Mouse (Mus musculus): Measurements from ENCODE around the gene Hoxa1. TPM values are rescaled to one million over a fixed set of nuclear protein-coding genes. Genes with fewer than 3 reads are reported as not detected.

Gene Hoxa1
- polyA plus RNA-seq, 1 experiment from 2014 or later: 0.53 TPM

- no peak overlapping the region for H3K9ac ChIP-seq (ENCODE audit: low read length)
- WGBS: 3% methylated on average over 1 of the region's 1 CpGs
- H3K4me1 ChIP-seq (ENCODE audit: control insufficient read depth, insufficient read depth, low read length): no peaks in the 10 kb centered on the region
- no peak overlapping the region for H3K4me3 ChIP-seq (ENCODE audit: low read depth, low read length)
- H3K36me3 ChIP-seq (ENCODE audit: control insufficient read depth, insufficient read depth, low read length): no peaks in the 10 kb centered on the region
- no peak for DNase-seq (ENCODE audit: low spot score, missing footprints)
- no peak for ATAC-seq (ENCODE audit: low FRiP score)
- peaks cover 100% of the 10 kb centered on the region for H3K27me3 ChIP-seq (ENCODE audit: control insufficient read depth, insufficient read depth, low read length)
- H3K4me2 ChIP-seq: no peak overlapping the region
- H3K9me3 ChIP-seq (ENCODE audit: control insufficient read depth, low read length): no peaks in the 10 kb centered on the region
- H3K27ac ChIP-seq (ENCODE audit: low read depth, low read length): no peak overlapping the region
Observed at GRCm38 (mm10) chr6:52182793-52183192, 24.7 kb upstream of the Hoxa1 start.

GRCm38 (mm10) chr6:52182030-52182429 lies 23.9 kb upstream of the Hoxa1 start:
- Histone ChIP-seq H3K4me1 (ENCODE audit: control insufficient read depth, insufficient read depth, low read length) (no peaks in the 10 kb centered on the region), H3K4me3 (ENCODE audit: low read depth, low read length) (no peak overlapping the region), H3K36me3 (ENCODE audit: control insufficient read depth, insufficient read depth, low read length) (no peaks in the 10 kb centered on the region), H3K27me3 (ENCODE audit: control insufficient read depth, insufficient read depth, low read length) (peaks cover 100% of the 10 kb centered on the region), H3K4me2 (no peak overlapping the region), H3K9ac (ENCODE audit: low read length) (no peak overlapping the region), H3K9me3 (ENCODE audit: control insufficient read depth, low read length) (no peaks in the 10 kb centered on the region), H3K27ac (ENCODE audit: low read depth, low read length) (no peak overlapping the region)
- DNase-seq (ENCODE audit: low spot score, missing footprints) (no peak), ATAC-seq (ENCODE audit: low FRiP score) (no peak)
- WGBS: 15% methylated on average over 2 of the region's 2 CpGs

- H3K27ac ChIP-seq (ENCODE audit: low read depth, low read length): no peak overlapping the region
- H3K9ac ChIP-seq (ENCODE audit: low read length): no peak overlapping the region
- no peak overlapping the region for H3K4me3 ChIP-seq (ENCODE audit: low read depth, low read length)
- WGBS: 8% methylated on average over 3 of the region's 3 CpGs
- H3K9me3 ChIP-seq (ENCODE audit: control insufficient read depth, low read length): no peaks in the 10 kb centered on the region
- no peaks in the 10 kb centered on the region for H3K36me3 ChIP-seq (ENCODE audit: control insufficient read depth, insufficient read depth, low read length)
- H3K4me2 ChIP-seq: no peak overlapping the region
- peaks cover 100% of the 10 kb centered on the region for H3K27me3 ChIP-seq (ENCODE audit: control insufficient read depth, insufficient read depth, low read length)
- no peaks in the 10 kb centered on the region for H3K4me1 ChIP-seq (ENCODE audit: control insufficient read depth, insufficient read depth, low read length)
- no peak for DNase-seq (ENCODE audit: low spot score, missing footprints)
- ATAC-seq (ENCODE audit: low FRiP score): no peak
Observed at GRCm38 (mm10) chr6:52180726-52181125, 22.6 kb upstream of the Hoxa1 start.

GRCm38 (mm10) chr6:52180213-52180710 lies 22.1 kb upstream of the Hoxa1 start:
- Histone ChIP-seq H3K36me3 (ENCODE audit: control insufficient read depth, insufficient read depth, low read length) (no peaks in the 10 kb centered on the region), H3K4me3 (ENCODE audit: low read depth, low read length) (no peak overlapping the region), H3K27me3 (ENCODE audit: control insufficient read depth, insufficient read depth, low read length) (peaks cover 100% of the 10 kb centered on the region), H3K4me2 (no peak overlapping the region), H3K9ac (ENCODE audit: low read length) (no peak overlapping the region), H3K27ac (ENCODE audit: low read depth, low read length) (no peak overlapping the region), H3K9me3 (ENCODE audit: control insufficient read depth, low read length) (no peaks in the 10 kb centered on the region), H3K4me1 (ENCODE audit: control insufficient read depth, insufficient read depth, low read length) (no peaks in the 10 kb centered on the region)
- DNase-seq (ENCODE audit: low spot score, missing footprints) (no peak), ATAC-seq (ENCODE audit: low FRiP score) (no peak)
- 3% methylated on average over 11 of the region's 11 CpGs for WGBS

GRCm38 (mm10) chr6:52179690-52180089 lies 21.6 kb upstream of the Hoxa1 start:
- Histone ChIP-seq H3K36me3 (ENCODE audit: control insufficient read depth, insufficient read depth, low read length) (no peaks in the 10 kb centered on the region), H3K4me1 (ENCODE audit: control insufficient read depth, insufficient read depth, low read length) (no peaks in the 10 kb centered on the region), H3K4me3 (ENCODE audit: low read depth, low read length) (no peak overlapping the region), H3K27me3 (ENCODE audit: control insufficient read depth, insufficient read depth, low read length) (peaks cover 100% of the 10 kb centered on the region), H3K9ac (ENCODE audit: low read length) (no peak overlapping the region), H3K4me2 (no peak overlapping the region), H3K9me3 (ENCODE audit: control insufficient read depth, low read length) (no peaks in the 10 kb centered on the region), H3K27ac (ENCODE audit: low read depth, low read length) (no peak overlapping the region)
- under 1% methylated on average over 10 of the region's 10 CpGs for WGBS
- ATAC-seq (ENCODE audit: low FRiP score) (no peak), DNase-seq (ENCODE audit: low spot score, missing footprints) (no peak)

GRCm38 (mm10) chr6:52178918-52179665 lies 21.0 kb upstream of the Hoxa1 start:
- Histone ChIP-seq H3K27me3 (ENCODE audit: control insufficient read depth, insufficient read depth, low read length) (peaks cover 98% of the 10 kb centered on the region), H3K4me3 (ENCODE audit: low read depth, low read length) (no peak overlapping the region), H3K9me3 (ENCODE audit: control insufficient read depth, low read length) (no peaks in the 10 kb centered on the region), H3K27ac (ENCODE audit: low read depth, low read length) (no peak overlapping the region), H3K4me1 (ENCODE audit: control insufficient read depth, insufficient read depth, low read length) (no peaks in the 10 kb centered on the region), H3K36me3 (ENCODE audit: control insufficient read depth, insufficient read depth, low read length) (no peaks in the 10 kb centered on the region), H3K4me2 (no peak overlapping the region), H3K9ac (ENCODE audit: low read length) (no peak overlapping the region)
- ATAC-seq (ENCODE audit: low FRiP score) (no peak), DNase-seq (ENCODE audit: low spot score, missing footprints) (no peak)
- WGBS: 0% methylated on average over 4 of the region's 4 CpGs

GRCm38 (mm10) chr6:52177806-52178205 lies 19.7 kb upstream of the Hoxa1 start:
- no peaks in the 10 kb centered on the region for H3K4me1 ChIP-seq (ENCODE audit: control insufficient read depth, insufficient read depth, low read length)
- H3K4me2 ChIP-seq: no peak overlapping the region
- no peak overlapping the region for H3K4me3 ChIP-seq (ENCODE audit: low read depth, low read length)
- H3K9ac ChIP-seq (ENCODE audit: low read length): no peak overlapping the region
- WGBS: 1% methylated on average over 9 of the region's 9 CpGs
- no peaks in the 10 kb centered on the region for H3K9me3 ChIP-seq (ENCODE audit: control insufficient read depth, low read length)
- H3K27ac ChIP-seq (ENCODE audit: low read depth, low read length): no peak overlapping the region
- peaks cover 98% of the 10 kb centered on the region for H3K27me3 ChIP-seq (ENCODE audit: control insufficient read depth, insufficient read depth, low read length)
- no peaks in the 10 kb centered on the region for H3K36me3 ChIP-seq (ENCODE audit: control insufficient read depth, insufficient read depth, low read length)
- ATAC-seq (ENCODE audit: low FRiP score) (no peak), DNase-seq (ENCODE audit: low spot score, missing footprints) (no peak)

- WGBS: 1% methylated on average over 36 of the region's 36 CpGs
- H3K27ac ChIP-seq (ENCODE audit: low read depth, low read length): no peak within 1 kb of the TSS
- no peaks in the 10 kb centered on the region for H3K9me3 ChIP-seq (ENCODE audit: control insufficient read depth, low read length)
- H3K4me3 ChIP-seq (ENCODE audit: low read depth, low read length): no peak within 1 kb of the TSS
- no peak within 1 kb of the TSS for H3K9ac ChIP-seq (ENCODE audit: low read length)
- ATAC-seq (ENCODE audit: low FRiP score) (no peak), DNase-seq (ENCODE audit: low spot score, missing footprints) (no peak)
- H3K4me1 ChIP-seq (ENCODE audit: control insufficient read depth, insufficient read depth, low read length): peaks cover 3% of the 10 kb centered on the region; the same call in 1 of the 2 replicates
- peaks cover 98% of the 10 kb centered on the region for H3K27me3 ChIP-seq (ENCODE audit: control insufficient read depth, insufficient read depth, low read length)
- H3K36me3 ChIP-seq (ENCODE audit: control insufficient read depth, insufficient read depth, low read length): no peaks in the 10 kb centered on the region
- no peak within 1 kb of the TSS for H3K4me2 ChIP-seq
Observed at GRCm38 (mm10) chr6:52177061-52177735, 19.1 kb upstream of the Hoxa1 start, which contains the start of gene 5730596B20Rik. TSS of gene 5730596B20Rik (plus strand) at chr6:52177498.

GRCm38 (mm10) chr6:52176391-52176790 lies 18.3 kb upstream of the Hoxa1 start:
- no peak overlapping the region for H3K4me3 ChIP-seq (ENCODE audit: low read depth, low read length)
- WGBS: 2% methylated on average over 6 of the region's 6 CpGs

More at GRCm38 (mm10) chr6:52176391-52176790, 18.3 kb upstream of the Hoxa1 start:
- no peaks in the 10 kb centered on the region for H3K36me3 ChIP-seq (ENCODE audit: control insufficient read depth, insufficient read depth, low read length)
- H3K4me1 ChIP-seq (ENCODE audit: control insufficient read depth, insufficient read depth, low read length): peaks cover 3% of the 10 kb centered on the region; the same call in 1 of the 2 replicates
- no peak for ATAC-seq (ENCODE audit: low FRiP score)
- no peak overlapping the region for H3K27ac ChIP-seq (ENCODE audit: low read depth, low read length)
- H3K27me3 ChIP-seq (ENCODE audit: control insufficient read depth, insufficient read depth, low read length): peaks cover 98% of the 10 kb centered on the region
- no peak for DNase-seq (ENCODE audit: low spot score, missing footprints)
- H3K9me3 ChIP-seq (ENCODE audit: control insufficient read depth, low read length): no peaks in the 10 kb centered on the region
- H3K4me2 ChIP-seq: no peak overlapping the region
- H3K9ac ChIP-seq (ENCODE audit: low read length): no peak overlapping the region
